Mouse (Mus musculus) thymus, postnatal 0 days (tissue): ENCODE results near the gene Padi3. TPM values are rescaled to one million over a fixed set of nuclear protein-coding genes. Genes with fewer than 3 reads are reported as not detected.

ENCODE experiments used
- polyA plus RNA-seq: library from polyadenylated mRNA; unstranded; fragments of >200 nt; fragmentation: Nextera tagmentation; extraction: Ambion mirVana; gene quantifications from 2 replicates; pipeline ENCODE4 v1.2.1, GENCODE M21; 2015

Padi3 gene
- polyA plus RNA-seq, 1 experiment from 2014 or later = 1.5 TPM

Other genes with a start within 250 kb of the Padi3 start
- 12.5 and 16.3 TPM in 2 replicates for gene Arhgef10l, start 144.6 kb downstream of the Padi3 start, polyA plus RNA-seq
- 68.4 and 77.4 TPM in 2 replicates for gene Rcc2, start 110.1 kb downstream of the Padi3 start, polyA plus RNA-seq
- 0.46 and 0.77 TPM in 2 replicates for gene Padi6, start 68.0 kb downstream of the Padi3 start, polyA plus RNA-seq
- gene Padi4, start 36.4 kb downstream of the Padi3 start, polyA plus RNA-seq = 12.4 and 13.0 TPM in 2 replicates
- gene Padi1, start 35.1 kb upstream of the Padi3 start, polyA plus RNA-seq = 0.41 and 0.64 TPM in 2 replicates
- 13.6 and 14.8 TPM in 2 replicates for gene Padi2, start 95.7 kb upstream of the Padi3 start, polyA plus RNA-seq
- gene Sdhb, start 150.6 kb upstream of the Padi3 start, polyA plus RNA-seq = 434 and 468 TPM in 2 replicates
- gene Atp13a2, start 176.2 kb upstream of the Padi3 start, polyA plus RNA-seq = 39.0 and 41.8 TPM in 2 replicates
- gene Mfap2, start 199.8 kb upstream of the Padi3 start, polyA plus RNA-seq = 24.4 and 32.8 TPM in 2 replicates
- 1.9 and 2.1 TPM in 2 replicates for gene Crocc, start 249.9 kb upstream of the Padi3 start, polyA plus RNA-seq